Mouse (Mus musculus) midbrain, embryonic 11.5 days (tissue): ENCODE results near the gene Sp6. TPM values are rescaled to one million over a fixed set of nuclear protein-coding genes. Genes with fewer than 3 reads are reported as not detected.

ENCODE experiments used
- microRNA-seq: library from miRNA; unstranded; fragments of <30 nt; microRNA quantifications from one replicate; pipeline ENCODE4, GENCODE M21; 2017
- polyA plus RNA-seq: library from polyadenylated mRNA; unstranded; fragments of >200 nt; fragmentation: Nextera tagmentation; extraction: Ambion mirVana; gene quantifications from 2 replicates; pipeline ENCODE4 v1.2.1, GENCODE M21; 2014

Gene Sp6
- polyA plus RNA-seq, 1 experiment from 2014 or later: not detected

Small RNAs within 50 kb of the gene (microRNA-seq; reads per million reads assigned to microRNA genes)
- gene Mir8103: 1.3 reads per million

Other genes with a start within 250 kb of the Sp6 start
- 15.3 and 18.8 TPM in 2 replicates for gene Snx11, start 235.8 kb upstream of the Sp6 start, polyA plus RNA-seq
- 167 and 169 TPM in 2 replicates for gene Cbx1, start 224.3 kb upstream of the Sp6 start, polyA plus RNA-seq
- gene Nfe2l1, start 183.4 kb upstream of the Sp6 start, polyA plus RNA-seq: 31.7 and 35.2 TPM in 2 replicates
- 47.5 and 51.1 TPM in 2 replicates for gene Copz2, start 163.5 kb upstream of the Sp6 start, polyA plus RNA-seq
- gene Cdk5rap3, start 96.9 kb upstream of the Sp6 start, polyA plus RNA-seq: 91.4 and 92.8 TPM in 2 replicates
- gene Prr15l, start 85.3 kb upstream of the Sp6 start, polyA plus RNA-seq: 0.12 and 0.19 TPM in 2 replicates
- 23.1 and 24.4 TPM in 2 replicates for gene Pnpo, start 69.4 kb upstream of the Sp6 start, polyA plus RNA-seq
- gene Sp2, start 30.4 kb upstream of the Sp6 start, polyA plus RNA-seq: 22.2 and 26.3 TPM in 2 replicates
- gene Scrn2, start 16.5 kb downstream of the Sp6 start, polyA plus RNA-seq: 21.3 and 22.1 TPM in 2 replicates
- gene Lrrc46, start 28.0 kb downstream of the Sp6 start, polyA plus RNA-seq: 2.7 TPM in 2 replicates
- 71.0 and 72.2 TPM in 2 replicates for gene Mrpl10, start 28.2 kb downstream of the Sp6 start, polyA plus RNA-seq
- 4.2 and 4.8 TPM in 2 replicates for gene Osbpl7, start 37.2 kb downstream of the Sp6 start, polyA plus RNA-seq
- 0.12 and 0.14 TPM in 2 replicates for gene Tbx21, start 101.9 kb downstream of the Sp6 start, polyA plus RNA-seq
- 2.8 and 3.6 TPM in 2 replicates for gene Tbkbp1, start 138.1 kb downstream of the Sp6 start, polyA plus RNA-seq
- gene Kpnb1, start 174.5 kb downstream of the Sp6 start, polyA plus RNA-seq: 111 and 116 TPM in 2 replicates